Mouse (Mus musculus) kidney, postnatal 4 days (tissue): ENCODE measurements around the gene Myh14.

Source experiments
- DNase-seq, 2 experiments: peaks; one replicate each; pipeline ENCODE4 v3.0.0; 2021; ENCODE audit warnings: mixed read lengths in 2 of 2

Gene Myh14

DNA sequence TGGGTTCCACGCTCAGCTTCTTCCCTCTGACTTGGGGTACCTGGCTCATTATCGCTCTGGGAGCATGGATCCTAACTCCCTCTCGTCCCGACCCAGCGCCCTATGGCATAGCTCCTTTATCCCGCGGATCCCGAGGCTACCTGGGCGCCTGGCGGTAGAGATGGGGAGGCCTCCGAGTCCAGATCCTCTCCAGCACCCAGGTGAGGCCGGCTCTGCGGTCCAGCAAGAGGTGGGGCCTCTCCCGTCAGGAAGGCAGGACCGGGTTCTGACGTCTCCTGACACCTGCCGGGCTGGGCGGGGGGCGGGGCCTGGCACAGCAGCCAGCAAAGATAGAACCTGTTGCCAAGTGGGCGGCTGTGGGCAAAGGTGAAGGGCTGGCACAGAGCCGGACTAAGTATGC is 1.5 kb downstream of the Myh14 start:
- DNase-seq: peak; percentile 51 to 71

DNA sequence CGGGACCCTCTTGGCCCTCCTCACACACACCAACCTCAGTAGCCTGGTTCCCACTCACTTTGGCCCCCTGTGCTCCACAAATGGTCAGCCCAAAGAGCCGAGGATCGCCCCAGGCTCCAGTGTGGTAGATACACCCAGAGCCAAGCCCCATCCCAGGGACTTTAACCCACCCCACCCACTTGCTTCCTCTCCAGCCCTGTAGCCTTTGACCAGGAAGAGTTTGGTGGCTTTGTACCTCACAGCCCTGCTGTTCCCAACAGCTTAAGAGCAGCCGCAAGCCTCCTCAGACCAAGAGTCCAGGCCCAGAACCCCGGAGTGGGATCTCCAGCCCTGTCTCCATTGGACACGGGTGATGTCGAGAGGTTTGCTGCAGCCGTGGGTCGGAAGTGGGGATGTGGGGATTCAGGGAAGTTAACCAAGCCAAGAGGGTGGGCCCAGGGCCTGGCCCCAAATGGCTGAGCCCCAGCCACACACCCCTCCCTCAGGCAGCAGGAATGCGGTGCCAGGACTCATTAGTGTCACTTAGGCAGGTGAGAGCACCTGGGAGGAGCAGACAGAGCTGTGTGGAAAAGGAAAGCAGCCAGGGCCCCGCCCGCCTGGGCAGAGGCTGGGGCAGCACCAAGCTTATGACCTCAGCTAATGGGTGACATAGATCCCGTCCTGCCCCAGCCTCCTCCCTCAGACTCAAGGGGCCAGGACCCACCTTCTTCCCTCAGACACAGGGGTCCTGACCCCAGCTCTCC is 2.5 kb downstream of the Myh14 start:
- DNase-seq: peak in 1 of 2 experiments; percentile 12

DNA sequence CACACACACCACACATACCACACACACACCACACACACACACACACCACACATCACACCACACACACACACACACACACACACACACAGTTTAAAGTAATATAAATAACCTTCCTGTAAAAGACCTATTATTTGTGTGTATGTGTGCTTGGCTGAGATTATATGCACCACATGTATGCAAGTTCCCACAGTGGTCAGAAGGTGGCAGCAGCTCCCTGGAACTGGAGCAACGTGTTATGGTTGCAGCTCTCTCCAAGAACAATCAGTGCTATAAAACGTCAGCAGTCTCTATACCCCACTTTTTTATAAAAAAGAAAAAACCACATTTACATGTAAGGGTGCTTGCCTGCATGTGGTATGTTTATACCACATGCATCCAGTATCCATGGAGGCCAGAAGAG is 4.2 kb downstream of the Myh14 start:
- no peak for DNase-seq

GRCm38 (mm10) chr7:44664731-44665130 is 5.9 kb downstream of the Myh14 start:
- DNase-seq: no peak

- DNase-seq: no peak
Measured at GRCm38 (mm10) chr7:44663546-44663945, 7.1 kb downstream of the Myh14 start.

GRCm38 (mm10) chr7:44662569-44662968 is 8.1 kb downstream of the Myh14 start:
- no peak for DNase-seq

- DNase-seq: peak; percentile 65 to 75
Measured at GRCm38 (mm10) chr7:44662168-44662567, 8.5 kb downstream of the Myh14 start.

- DNase-seq: no peak
Measured at GRCm38 (mm10) chr7:44661219-44661618, 9.4 kb downstream of the Myh14 start.

DNA sequence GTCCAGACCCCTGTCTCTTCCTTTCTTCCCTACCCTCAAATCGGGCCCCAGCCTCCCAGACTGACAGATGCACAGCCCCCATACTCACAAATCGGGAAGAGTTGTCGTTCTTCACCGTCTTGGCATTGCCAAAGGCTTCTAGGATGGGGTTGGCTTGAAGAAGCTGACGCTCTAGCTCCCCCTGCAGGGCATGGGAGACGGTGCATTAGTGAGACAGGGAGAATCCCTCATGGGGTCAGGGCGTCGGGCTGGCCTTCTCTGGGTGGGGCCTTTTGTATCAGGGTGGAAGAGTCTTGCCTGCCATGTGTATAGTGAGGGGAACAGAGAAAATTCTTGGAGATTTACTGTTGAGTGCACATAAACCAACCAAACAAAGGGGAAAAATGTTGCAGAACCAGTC is 15.1 kb downstream of the Myh14 start:
- peak; percentile 72 to 79 for DNase-seq

GRCm38 (mm10) chr7:44653773-44654172 is 16.9 kb downstream of the Myh14 start:
- peak; percentile 25 to 40 for DNase-seq

DNA sequence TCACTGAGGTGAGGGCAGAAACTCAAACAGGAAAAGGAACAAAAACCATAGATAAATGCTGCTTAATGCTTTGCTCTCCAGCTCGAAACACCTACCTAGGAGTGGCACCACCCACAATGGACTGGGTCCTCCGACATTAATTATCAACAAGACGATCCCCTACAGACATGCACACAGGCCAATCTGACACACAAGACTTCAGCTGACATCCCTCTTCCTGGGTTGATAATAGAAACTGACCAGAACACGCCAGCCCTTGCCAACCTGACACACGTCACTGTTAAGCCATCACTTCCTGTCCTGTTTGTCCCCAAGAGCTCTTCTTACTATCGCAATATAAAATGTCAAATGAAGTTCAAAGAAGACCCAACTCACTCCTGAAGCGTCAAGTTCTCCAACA is 19.2 kb downstream of the Myh14 start:
- DNase-seq: no peak

DNA sequence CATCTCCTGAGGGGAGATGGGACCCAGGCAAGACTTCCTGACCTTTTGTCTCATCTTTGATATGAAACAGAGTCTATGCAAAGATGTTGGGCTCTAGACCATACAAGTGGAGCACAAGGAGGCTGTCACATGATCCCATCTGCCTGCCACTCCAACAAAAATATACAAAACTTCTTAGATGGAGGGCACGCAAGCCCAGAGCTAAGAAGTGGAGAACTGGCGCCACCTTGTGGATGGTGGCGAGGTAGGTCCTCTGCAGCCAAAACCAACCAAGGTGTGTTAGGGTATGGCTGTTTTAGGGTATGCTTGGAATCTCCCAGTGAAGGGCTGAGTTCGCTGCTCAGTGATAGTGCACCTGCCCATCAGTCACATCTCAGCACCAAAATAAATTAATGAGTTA is 20.7 kb downstream of the Myh14 start:
- DNase-seq: peak; percentile 73 to 77

DNA sequence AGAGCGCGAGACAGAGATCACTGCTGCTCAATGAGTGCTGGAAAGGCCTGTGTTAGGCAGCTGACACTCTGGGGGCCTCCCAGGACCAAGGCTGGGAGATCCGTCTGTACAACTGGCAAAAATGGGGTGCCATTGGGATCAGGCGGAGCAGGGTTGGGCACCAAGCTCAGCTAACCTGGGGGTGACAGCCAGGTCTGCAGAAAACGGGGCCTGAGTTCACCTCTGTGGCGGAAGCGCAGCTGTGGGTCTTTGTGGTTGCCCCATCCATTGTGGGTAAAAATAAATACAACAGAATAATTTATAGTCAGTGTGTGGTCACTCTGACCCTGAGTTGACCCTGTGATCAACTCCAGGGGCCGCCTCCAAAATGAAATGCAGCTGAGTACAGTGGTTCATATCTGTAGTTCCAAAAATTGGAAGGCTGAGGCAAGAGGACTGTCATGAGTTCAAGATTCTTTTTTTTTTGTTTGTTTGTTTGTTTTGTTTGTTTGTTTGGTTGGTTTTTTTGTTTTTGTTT is 21.5 kb downstream of the Myh14 start:
- DNase-seq: no peak

DNA sequence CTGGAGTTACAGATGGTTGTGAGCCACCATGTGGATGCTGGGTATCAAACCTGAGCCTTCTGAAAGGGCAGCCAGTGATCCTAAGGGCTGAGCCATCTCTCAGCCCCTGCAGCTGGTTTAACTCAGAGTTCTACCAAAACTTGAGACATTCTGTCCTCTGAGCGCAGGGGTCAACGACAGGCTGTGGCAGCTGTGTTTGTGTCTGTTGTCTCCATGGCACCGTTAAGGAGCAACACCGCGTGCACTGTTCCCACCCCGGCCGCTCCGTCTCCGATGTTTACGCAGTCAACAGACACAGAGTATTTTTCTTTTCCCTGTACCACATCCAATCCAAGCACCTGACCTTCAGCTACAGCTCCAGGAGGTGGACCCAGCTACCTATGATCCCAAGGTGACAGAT is 22.9 kb downstream of the Myh14 start:
- no peak for DNase-seq

DNA sequence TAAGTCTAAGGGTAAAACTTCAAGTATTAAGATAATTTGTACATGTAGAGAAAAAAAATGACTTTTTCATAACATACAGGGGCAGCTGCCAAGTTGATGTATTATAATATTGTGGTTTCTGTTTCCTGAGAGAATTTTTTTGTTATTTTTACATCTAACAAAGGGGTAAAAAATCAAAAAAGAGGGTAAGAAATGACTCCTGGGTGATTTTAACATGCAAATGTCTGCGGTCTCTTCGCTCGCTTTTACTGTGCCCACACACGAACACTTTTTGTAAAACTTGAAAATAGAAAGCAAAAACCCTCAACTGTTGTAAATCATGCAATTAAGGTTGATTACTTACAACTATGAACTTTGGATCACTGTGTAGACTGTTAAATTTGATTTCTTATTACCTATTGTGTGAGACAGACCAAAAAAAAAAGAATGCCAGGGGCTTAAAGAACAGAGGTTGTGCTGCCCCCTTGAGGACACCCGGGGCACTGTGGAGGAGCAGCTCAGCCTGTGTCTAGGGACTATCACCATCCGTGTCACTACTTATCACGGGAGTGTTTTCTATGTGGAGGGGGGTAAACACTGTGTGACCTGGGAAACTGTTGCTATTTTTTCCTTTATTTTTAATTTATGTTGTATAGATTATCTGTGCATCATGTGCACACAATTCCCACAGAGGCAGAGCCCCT is 23.5 kb downstream of the Myh14 start:
- peak; percentile 86 to 87 for DNase-seq

DNA sequence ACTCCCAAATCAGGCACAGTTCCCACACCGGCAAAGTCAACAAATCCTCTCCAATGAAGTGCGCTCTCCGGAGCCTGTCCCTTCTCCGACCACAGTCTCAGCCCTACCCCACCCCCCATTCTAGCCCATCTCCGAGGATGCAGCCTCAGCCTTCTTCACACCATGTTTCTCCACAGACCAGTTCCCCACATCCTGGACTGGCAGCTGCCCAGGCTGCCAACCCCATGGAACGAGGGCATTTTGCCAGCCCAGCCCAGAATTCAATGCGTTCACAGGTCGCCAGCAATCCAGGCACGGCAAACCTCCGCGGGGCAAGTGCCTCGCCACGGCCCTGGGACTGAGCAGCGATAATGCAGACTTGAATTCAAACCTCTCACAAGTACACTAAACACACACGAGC is 24.7 kb downstream of the Myh14 start:
- DNase-seq: peak in 1 of 2 experiments; percentile 39

DNA sequence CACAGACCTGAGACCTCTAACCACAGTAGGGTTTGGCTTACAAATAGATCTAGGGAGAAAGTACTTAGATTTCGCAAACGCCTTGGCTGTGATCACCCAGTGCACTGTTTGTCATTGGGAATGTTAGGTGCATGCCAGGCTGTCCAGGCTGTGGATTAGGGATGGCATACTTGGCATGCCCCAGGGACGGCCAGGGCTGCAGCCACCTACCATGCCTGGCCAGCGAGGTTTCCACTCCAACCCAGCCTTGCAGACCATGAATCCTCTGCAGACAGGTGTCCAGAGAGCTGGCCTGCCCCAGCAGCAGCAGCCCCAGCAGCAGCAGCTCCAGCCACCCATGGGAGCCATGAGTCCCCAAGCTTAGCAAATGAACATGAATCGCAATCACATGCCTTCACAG is 25.4 kb downstream of the Myh14 start:
- DNase-seq: no peak

DNA sequence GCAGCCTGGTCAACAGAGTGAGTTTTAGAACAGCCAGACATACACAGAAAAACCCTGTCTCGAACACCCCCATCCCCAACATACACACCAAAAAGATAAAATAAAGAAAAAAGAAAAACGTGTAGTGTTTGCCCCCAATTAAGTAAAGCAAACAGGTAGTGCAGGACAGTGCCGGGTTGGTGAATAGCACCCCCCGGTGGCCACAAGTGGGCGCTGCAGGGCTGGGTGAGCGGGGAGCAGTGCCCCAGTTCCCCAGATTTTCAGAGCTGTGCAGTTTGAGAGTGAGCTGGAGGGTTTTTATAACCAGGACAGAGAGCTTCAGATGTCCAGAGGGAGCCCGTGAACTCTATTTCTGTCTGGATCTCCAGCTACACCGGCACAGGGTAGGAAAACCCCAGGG is 28.8 kb downstream of the Myh14 start:
- DNase-seq: peak; percentile 53 to 54

GRCm38 (mm10) chr7:44640843-44641605 is 29.6 kb downstream of the Myh14 start:
- DNase-seq: peak; percentile 24 to 30

DNA sequence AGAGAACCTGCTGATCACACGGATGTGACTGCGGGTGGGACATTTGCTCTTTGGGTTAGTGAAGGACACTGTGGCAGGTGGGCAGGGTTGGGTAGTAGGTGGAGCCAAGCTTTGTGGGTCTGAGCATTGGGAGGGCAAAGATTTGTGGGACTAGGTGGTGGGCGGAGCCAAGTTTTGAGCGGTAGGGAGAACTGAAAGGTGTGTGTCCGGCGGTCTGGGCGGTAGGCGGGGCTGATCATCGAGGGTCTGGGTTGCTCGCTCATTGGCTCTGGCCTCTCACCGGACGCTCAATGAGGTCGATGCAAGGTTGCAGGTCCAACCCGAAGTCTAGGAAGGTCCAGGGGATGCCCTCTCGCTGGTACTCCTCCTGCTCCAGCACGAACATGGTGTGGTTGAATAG is 32.0 kb downstream of the Myh14 start:
- DNase-seq: peak in 1 of 2 experiments; percentile 14

DNA sequence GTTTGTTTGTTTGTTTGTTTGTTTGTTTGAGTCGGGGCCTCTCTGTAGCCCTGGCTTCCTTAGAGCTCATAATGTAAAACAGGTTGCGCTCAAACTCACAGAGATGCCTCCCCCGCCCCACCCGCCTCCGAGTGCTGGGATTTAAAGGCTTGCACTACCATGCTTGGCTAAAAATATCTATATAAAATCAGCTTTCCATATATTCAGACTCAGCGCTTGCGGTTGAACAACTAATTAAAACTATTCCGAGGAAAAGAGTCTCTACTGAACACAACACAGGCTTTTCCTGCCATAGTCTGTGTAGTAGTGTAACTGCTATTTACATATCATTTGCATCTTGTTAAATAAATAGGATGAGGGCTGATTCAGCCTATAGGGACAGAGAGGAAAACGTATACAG is 34.0 kb downstream of the Myh14 start:
- DNase-seq: no peak

- DNase-seq: peak; percentile 42 to 54
Measured at GRCm38 (mm10) chr7:44633407-44633806, 37.2 kb downstream of the Myh14 start.

- DNase-seq: no peak
Measured at GRCm38 (mm10) chr7:44632676-44633075, 38.0 kb downstream of the Myh14 start.
